Mouse (Mus musculus) adrenal gland (tissue): ENCODE results near the gene Pcbp1.
"Not testable (repeated sequence)": the region's sequence is repeated elsewhere in the genome, so short reads cannot be mapped to it uniquely, and the experiment has no call there.

Experiments used
- intact Hi-C: fragments of 180-260 bp; cut with DNase I; formaldehyde crosslinking; loops from one replicate; pipeline ENCODE4 v1.15.1; 2025

Gene Pcbp1

GRCm38 (mm10) chr6:86496127-86496526 lies 30.0 kb downstream of the Pcbp1 start:
- intact Hi-C loops: no loop called here

GRCm38 (mm10) chr6:86495661-86496060 lies 30.5 kb downstream of the Pcbp1 start:
- intact Hi-C loops: no loop called here

- intact Hi-C loops: no loop called here
Measured at GRCm38 (mm10) chr6:86494767-86495166, 31.4 kb downstream of the Pcbp1 start.

GRCm38 (mm10) chr6:86493469-86494263 lies 32.5 kb downstream of the Pcbp1 start:
- intact Hi-C loops: no loop called here

GRCm38 (mm10) chr6:86490413-86490812 lies 35.7 kb downstream of the Pcbp1 start:
- intact Hi-C loops: not testable (repeated sequence)

GRCm38 (mm10) chr6:86489945-86490344 lies 36.2 kb downstream of the Pcbp1 start:
- intact Hi-C loops: loop anchor here (5.0 kb wide), 1 partner anchor 32 kb away; no protein-coding TSS in a partner anchor

- intact Hi-C loops: loop anchor here (5.0 kb wide), 1 partner anchor 34 kb away; no protein-coding TSS in a partner anchor
Measured at GRCm38 (mm10) chr6:86488149-86488485, 38.0 kb downstream of the Pcbp1 start.

- intact Hi-C loops: loop anchor here (5.0 kb wide), 1 partner anchor 35 kb away; no protein-coding TSS in a partner anchor
Measured at GRCm38 (mm10) chr6:86487358-86488148, 38.6 kb downstream of the Pcbp1 start.

GRCm38 (mm10) chr6:86485943-86486640 lies 40.0 kb downstream of the Pcbp1 start:
- intact Hi-C loops: loop anchor here (5.0 kb wide), 1 partner anchor 36 kb away; no protein-coding TSS in a partner anchor

- intact Hi-C loops: no loop called here
Measured at GRCm38 (mm10) chr6:86481871-86482270, 44.2 kb downstream of the Pcbp1 start.

- intact Hi-C loops: no loop called here
Measured at GRCm38 (mm10) chr6:86480189-86480831, 45.8 kb downstream of the Pcbp1 start.

GRCm38 (mm10) chr6:86479816-86480188 lies 46.3 kb downstream of the Pcbp1 start:
- intact Hi-C loops: no loop called here

GRCm38 (mm10) chr6:86479311-86479710 lies 46.8 kb downstream of the Pcbp1 start:
- intact Hi-C loops: no loop called here

GRCm38 (mm10) chr6:86476931-86477330 lies 49.2 kb downstream of the Pcbp1 start:
- intact Hi-C loops: no loop called here

GRCm38 (mm10) chr6:86475462-86476167 lies 50.5 kb downstream of the Pcbp1 start:
- intact Hi-C loops: no loop called here

GRCm38 (mm10) chr6:86474646-86475181 lies 51.4 kb downstream of the Pcbp1 start:
- intact Hi-C loops: loop anchor here (5.0 kb wide), 1 partner anchor 37 kb away; the partner anchor contains the start of gene C87436
